Mouse (Mus musculus) neutrophil, adult 65 days (primary cell): ENCODE results near the gene Poln. TPM values are rescaled to one million over a fixed set of nuclear protein-coding genes. Genes with fewer than 3 reads are reported as not detected.

ENCODE experiments used
- total RNA-seq: library from RNA; stranded (reverse); gene quantifications from 2 replicates; pipeline ENCODE4 v1.2.4, GENCODE M21; 2023

Poln gene
- 0.28 and 1.1 TPM in 2 replicates for total RNA-seq

GRCm38 (mm10) chr5:34168950-34169891 is at the start of gene Poln, which contains the start of gene Haus3:
TSS of gene Poln (minus strand) at chr5:34169448.
TSS of gene Haus3 (minus strand) at chr5:34169527.

GRCm38 (mm10) chr5:34187601-34188316 is 18.5 kb upstream of the Poln start, which contains the start of gene Mxd4:
TSS of gene Mxd4 (minus strand) at chr5:34187720.

GRCm38 (mm10) chr5:33995843-33996693 is 173.2 kb downstream of the Poln start, which contains the start of gene Nat8l:
TSS of gene Nat8l (plus strand) at chr5:33995984.

GRCm38 (mm10) chr5:33983309-33984121 is 185.7 kb downstream of the Poln start, which contains the start of gene Gm1673:
TSS of gene Gm1673 (plus strand) at chr5:33983433.

Other genes starting within 250 kb of the Poln start
- gene Nelfa, start 233.0 kb downstream of the Poln start, total RNA-seq = 18.6 and 22.2 TPM in 2 replicates
- 12.6 and 18.6 TPM in 2 replicates for gene Gm1673, start 186.0 kb downstream of the Poln start, total RNA-seq
- gene Nat8l, start 173.5 kb downstream of the Poln start, total RNA-seq = 19.5 and 20.7 TPM in 2 replicates
- gene Haus3, start 79 bp upstream of the Poln start, total RNA-seq = 19.2 and 21.9 TPM in 2 replicates
- gene Mxd4, start 18.3 kb upstream of the Poln start, total RNA-seq = 54.1 and 75.9 TPM in 2 replicates
- gene Zfyve28, start 119.0 kb upstream of the Poln start, total RNA-seq = 1.5 and 3.0 TPM in 2 replicates
- not detected in 2 replicates for gene Cfap99, start 119.2 kb upstream of the Poln start, total RNA-seq
- gene Rnf4, start 166.8 kb upstream of the Poln start, total RNA-seq = 150 and 201 TPM in 2 replicates
- gene Fam193a, start 200.5 kb upstream of the Poln start, total RNA-seq = 43.1 and 44.6 TPM in 2 replicates